In genomic region chr17:6616731-6617130, GRCm38 (mm10) we compare ENCODE assay signal across 11 mouse cellular contexts. TPM values are rescaled to one million over a fixed set of nuclear protein-coding genes. Genes with fewer than 3 reads are reported as not detected.
"Had no signal": no experiment of that assay in that cellular context is flagged by ENCODE, and none has a peak within 500 bp of the region (broad histone marks: within the 10 kb centered on the region; RNA-seq: fewer than 3 reads in every experiment).

No protein-coding gene starts in this region.

RNA-seq across cellular contexts. Expression of gene Sytl3, which starts 42.2 kb away (rescaled TPM):
- polyA plus RNA-seq: limb, embryonic 10.5 days; limb, embryonic 11.5 days; limb, embryonic 12.5 days; limb, embryonic 13.5 days; liver, adult 2 months; liver, embryonic 11.5 days; liver, embryonic 12.5 days; midbrain, embryonic 11.5 days; midbrain, embryonic 12.5 days; myocyte; neural tube, embryonic 11.5 days had no signal
